Mouse (Mus musculus) lung, embryonic 14.5 days (tissue): ENCODE data around the gene Med13l. TPM values are rescaled to one million over a fixed set of nuclear protein-coding genes. Genes with fewer than 3 reads are reported as not detected.
A peak's percentile ranks its signal among the peaks of the same experiment; 100 is the strongest.

Experiments used
- ATAC-seq: fragments of 200-750 bp; cut with Nextera tagmentation; 2 replicates; pipeline ENCODE4 v1.8.0; 2017; ENCODE audit warnings: mild to moderate bottlenecking, moderate TSS enrichment, moderate library complexity; ENCODE audit not compliant: insufficient read depth
- DNase-seq: peaks from one replicate; pipeline ENCODE4 v3.0.0-alpha.2; 2015
- H3K27ac ChIP-seq: fragments of 300-500 bp; sonication (generic); 2 replicates; pipeline ENCODE4 v1.5.1; 2014; ENCODE audit warnings: low read depth, mild to moderate bottlenecking, moderate library complexity
- H3K27me3 ChIP-seq: fragments of 300-500 bp; sonication (generic); 2 replicates; pipeline ENCODE4 v1.6.1; 2014; ENCODE audit warnings: low read length, control low read depth; ENCODE audit not compliant: insufficient read depth
- H3K36me3 ChIP-seq: fragments of 300-500 bp; sonication (generic); 2 replicates; pipeline ENCODE4 v1.6.1; 2014; ENCODE audit warnings: control low read depth; ENCODE audit not compliant: insufficient read depth
- H3K4me1 ChIP-seq: fragments of 300-500 bp; sonication (generic); 2 replicates; pipeline ENCODE4 v1.6.1; 2014; ENCODE audit warnings: antibody characterized with exemption, control low read depth; ENCODE audit not compliant: insufficient read depth
- H3K4me2 ChIP-seq: fragments of 300-500 bp; sonication (generic); 2 replicates; pipeline ENCODE4 v1.6.1; 2014; ENCODE audit warnings: mild to moderate bottlenecking
- H3K4me3 ChIP-seq: fragments of 300-500 bp; sonication (generic); 2 replicates; pipeline ENCODE4 v1.5.1; 2014; ENCODE audit warnings: low read depth, low read length
- H3K9ac ChIP-seq: fragments of 300-500 bp; sonication (generic); 2 replicates; pipeline ENCODE4 v1.6.1; 2014
- H3K9me3 ChIP-seq: fragments of 300-500 bp; sonication (generic); 2 replicates; pipeline ENCODE4 v1.6.1; 2016; ENCODE audit warnings: low read depth, low read length, control low read depth
- CTCF ChIP-seq: IDR thresholded peaks from 2 replicates; pipeline ENCODE4 v1.5.1; 2016; ENCODE audit warnings: antibody characterized with exemption, low read depth
- WGBS: fragments of 180-500 bp; shearing (Covaris S2); extraction: QIAGEN DNeasy Blood & Tissue Kit; methylation state at CpG from one replicate; pipeline ENCODE4 v1.1.7; 2014; 5-methylcytosine and 5-hydroxymethylcytosine counted together
- polyA plus RNA-seq: library from polyadenylated mRNA; unstranded; fragments of >200 nt; fragmentation: Nextera tagmentation; extraction: Ambion mirVana; gene quantifications from 2 replicates; pipeline ENCODE4 v1.2.1, GENCODE M21; 2014

The Med13l gene
- polyA plus RNA-seq, 1 experiment from 2014 or later: 14.1 TPM

DNA sequence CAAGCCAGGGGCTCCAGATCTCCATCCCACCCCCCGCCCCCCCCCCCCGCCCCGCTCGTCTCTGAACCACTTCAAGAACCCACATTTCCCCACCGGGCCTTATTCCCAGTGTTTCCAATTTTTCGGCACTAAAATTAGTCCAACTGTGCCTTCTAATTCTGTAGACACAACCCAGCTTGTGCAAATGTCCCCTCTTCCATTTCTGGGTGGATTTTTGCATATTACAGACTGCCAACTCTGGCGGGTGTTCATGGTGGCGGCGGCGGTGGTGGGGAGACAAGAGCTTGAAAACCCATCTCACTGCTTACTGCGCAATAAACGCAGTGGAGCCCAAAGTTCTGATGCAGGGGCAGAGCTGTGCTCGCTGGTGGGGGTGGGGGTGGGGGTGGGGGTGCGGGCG lies 27.8 kb upstream of the Med13l start:
- Histone ChIP-seq H3K27me3 (no peaks in the 10 kb centered on the region), H3K27ac (no peak overlapping the region), H3K36me3 (no peaks in the 10 kb centered on the region), H3K9me3 (no peaks in the 10 kb centered on the region), H3K9ac (no peak overlapping the region), H3K4me2 (no peak overlapping the region), H3K4me3 (no peak overlapping the region), H3K4me1 (no peaks in the 10 kb centered on the region)
- ATAC-seq (no peak), DNase-seq (no peak)
- TF ChIP-seq CTCF: no peak
- 49% methylated on average over 14 of the region's 15 CpGs for whole genome bisulfite sequencing

- Histone ChIP-seq H3K9me3 (no peaks in the 10 kb centered on the region), H3K4me3 (no peak overlapping the region), H3K4me1 (peaks cover 6% of the 10 kb centered on the region; the same call in 1 of the 2 replicates), H3K27me3 (no peaks in the 10 kb centered on the region), H3K4me2 (no peak overlapping the region), H3K27ac (peak overlapping the region; percentile 80), H3K36me3 (no peaks in the 10 kb centered on the region), H3K9ac (no peak overlapping the region)
- peak; percentile 68 for DNase-seq
- no peak for TF ChIP-seq CTCF
- no peak for ATAC-seq
- 51% methylated on average over 9 of the region's 9 CpGs for WGBS
These were observed 26.0 kb upstream of the Med13l start for GRCm38 (mm10) chr5:118534407-118534921.

DNA sequence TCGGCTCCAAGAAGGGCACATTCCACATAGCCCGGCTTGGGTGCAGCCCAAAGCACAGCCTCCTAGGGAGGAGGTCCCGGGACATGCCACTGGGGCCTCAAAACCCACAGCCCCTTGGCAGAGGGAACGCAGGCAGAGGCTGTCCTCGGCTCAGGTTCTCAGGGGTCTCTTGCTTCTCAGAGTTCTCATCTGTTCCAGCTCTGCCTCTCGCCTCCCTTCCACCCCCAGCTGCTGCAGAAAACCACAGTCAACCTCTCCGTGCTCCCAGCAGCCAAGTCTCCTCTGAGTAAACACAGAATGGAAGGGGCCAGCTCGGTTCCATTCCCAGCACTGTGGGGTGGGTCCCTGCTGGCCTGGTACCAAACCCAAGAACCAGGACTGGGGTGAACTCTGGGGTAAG lies 25.3 kb upstream of the Med13l start:
- no peak for TF ChIP-seq CTCF
- Histone ChIP-seq H3K9me3 (no peaks in the 10 kb centered on the region), H3K9ac (no peak overlapping the region), H3K27me3 (no peaks in the 10 kb centered on the region), H3K4me2 (no peak overlapping the region), H3K27ac (peak overlapping the region; percentile 80), H3K4me1 (peaks cover 6% of the 10 kb centered on the region; the same call in 1 of the 2 replicates), H3K4me3 (no peak overlapping the region), H3K36me3 (no peaks in the 10 kb centered on the region)
- peak; percentile 73 for ATAC-seq
- WGBS: 18% methylated on average over 8 of the region's 8 CpGs
- peak; percentile 70 for DNase-seq

- Histone ChIP-seq H3K4me3 (no peak overlapping the region), H3K4me2 (no peak overlapping the region), H3K27ac (no peak overlapping the region), H3K9me3 (no peaks in the 10 kb centered on the region), H3K9ac (no peak overlapping the region), H3K4me1 (peaks cover 6% of the 10 kb centered on the region; the same call in 1 of the 2 replicates), H3K27me3 (no peaks in the 10 kb centered on the region), H3K36me3 (no peaks in the 10 kb centered on the region)
- 22% methylated on average over 5 of the region's 5 CpGs for WGBS
- no peak for TF ChIP-seq CTCF
- DNase-seq (no peak), ATAC-seq (no peak)
These were observed 22.0 kb upstream of the Med13l start for GRCm38 (mm10) chr5:118538487-118538886.

- whole genome bisulfite sequencing: 74% methylated on average over 2 of the region's 2 CpGs
- no peak for ATAC-seq
- no peak for TF ChIP-seq CTCF
- Histone ChIP-seq H3K27ac (no peak overlapping the region), H3K4me3 (no peak overlapping the region), H3K4me2 (no peak overlapping the region), H3K27me3 (no peaks in the 10 kb centered on the region), H3K9ac (no peak overlapping the region), H3K4me1 (no peaks in the 10 kb centered on the region), H3K36me3 (no peaks in the 10 kb centered on the region), H3K9me3 (no peaks in the 10 kb centered on the region)
- no peak for DNase-seq
These were observed 16.7 kb upstream of the Med13l start for GRCm38 (mm10) chr5:118543816-118544215.

DNA sequence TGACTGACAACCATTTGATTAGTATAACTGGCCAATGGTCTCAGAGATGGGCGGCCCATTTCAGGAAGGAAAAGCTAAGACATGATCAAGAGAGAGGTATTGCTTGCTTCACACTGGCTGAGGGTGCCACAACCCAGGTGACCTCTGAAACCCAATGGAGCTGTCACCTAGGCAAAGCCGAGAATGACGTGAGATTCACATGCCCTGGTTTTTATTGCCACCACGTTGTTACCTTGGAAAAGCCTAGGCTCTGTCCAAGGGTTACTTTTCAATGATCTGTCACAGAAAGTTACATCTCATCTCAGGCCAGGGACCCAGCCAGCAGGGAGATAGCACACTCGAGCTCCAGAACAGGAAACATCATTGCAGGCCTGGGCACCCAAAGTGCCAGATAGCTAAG lies 10.0 kb upstream of the Med13l start:
- H3K4me3 ChIP-seq: no peak overlapping the region
- 58% methylated on average over 5 of the region's 5 CpGs for WGBS
- no peak for DNase-seq
- no peaks in the 10 kb centered on the region for H3K9me3 ChIP-seq
- no peak for TF ChIP-seq CTCF
- no peaks in the 10 kb centered on the region for H3K27me3 ChIP-seq
- ATAC-seq: no peak
- H3K27ac ChIP-seq: no peak overlapping the region
- H3K9ac ChIP-seq: no peak overlapping the region
- H3K4me1 ChIP-seq: no peaks in the 10 kb centered on the region
- no peak overlapping the region for H3K4me2 ChIP-seq
- no peaks in the 10 kb centered on the region for H3K36me3 ChIP-seq

- Histone ChIP-seq H3K27ac (no peak overlapping the region), H3K9me3 (no peaks in the 10 kb centered on the region), H3K9ac (no peak overlapping the region), H3K27me3 (0 out of 2 replicates have a peak, but pooled peaks cover 3% of the 10 kb centered on the region), H3K36me3 (no peaks in the 10 kb centered on the region), H3K4me3 (no peak overlapping the region), H3K4me1 (no peaks in the 10 kb centered on the region), H3K4me2 (no peak overlapping the region)
- DNase-seq: no peak
- TF ChIP-seq CTCF: no peak
- no peak for ATAC-seq
These were observed 7.2 kb upstream of the Med13l start for GRCm38 (mm10) chr5:118553290-118553689.

GRCm38 (mm10) chr5:118555305-118555704 lies 5.2 kb upstream of the Med13l start:
- no peaks in the 10 kb centered on the region for H3K9me3 ChIP-seq
- DNase-seq: no peak
- TF ChIP-seq CTCF: peak; percentile 37
- no peak for ATAC-seq
- H3K27me3 ChIP-seq: 0 out of 2 replicates have a peak, but pooled peaks cover 3% of the 10 kb centered on the region
- H3K4me3 ChIP-seq: no peak overlapping the region
- no peak overlapping the region for H3K9ac ChIP-seq
- H3K4me2 ChIP-seq: no peak overlapping the region
- no peaks in the 10 kb centered on the region for H3K4me1 ChIP-seq
- no peaks in the 10 kb centered on the region for H3K36me3 ChIP-seq
- 93% methylated on average over 4 of the region's 4 CpGs for WGBS
- H3K27ac ChIP-seq: no peak overlapping the region
